Mouse (Mus musculus) forebrain, embryonic 11.5 days (tissue): Measurements from ENCODE around the gene Slc6a9. TPM values are rescaled to one million over a fixed set of nuclear protein-coding genes. Genes with fewer than 3 reads are reported as not detected.
A peak's percentile ranks its signal among the peaks of the same experiment; 100 is the strongest.

Experiments
- ATAC-seq: fragments of 200-750 bp; cut with Nextera tagmentation; replicated peaks from 2 replicates; pipeline ENCODE4 v1.8.0; 2017; ENCODE audit warnings: moderate TSS enrichment; ENCODE audit not compliant: low FRiP score
- DNase-seq: peaks from one replicate; pipeline ENCODE4 v3.0.0-alpha.2; 2017; ENCODE audit warnings: low spot score
- H3K27ac ChIP-seq: fragments of 300-500 bp; sonication (generic); 2 replicates; pipeline ENCODE4 v1.5.1; 2014; ENCODE audit warnings: low read depth, low read length
- H3K27me3 ChIP-seq: fragments of 300-500 bp; sonication (generic); 2 replicates; pipeline ENCODE4 v1.6.1; 2014; ENCODE audit warnings: mild to moderate bottlenecking, low read length, mixed read lengths; ENCODE audit not compliant: control insufficient read depth, insufficient read depth
- H3K36me3 ChIP-seq: fragments of 300-500 bp; sonication (generic); 2 replicates; pipeline ENCODE4 v1.6.1; 2014; ENCODE audit warnings: mild to moderate bottlenecking, low read length, moderate library complexity, mixed read lengths; ENCODE audit not compliant: control insufficient read depth, insufficient read depth
- H3K4me1 ChIP-seq: fragments of 300-500 bp; sonication (generic); replicated peaks from 2 replicates; pipeline ENCODE4 v1.6.1; 2014; ENCODE audit warnings: low read length, mixed read lengths; ENCODE audit not compliant: control insufficient read depth, insufficient read depth
- H3K4me2 ChIP-seq: fragments of 300-500 bp; sonication (generic); 2 replicates; pipeline ENCODE4 v1.6.1; 2014; ENCODE audit warnings: low read depth, mild to moderate bottlenecking, low read length, moderate library complexity, mixed read lengths; ENCODE audit not compliant: severe bottlenecking
- H3K4me3 ChIP-seq: fragments of 300-500 bp; sonication (generic); 2 replicates; pipeline ENCODE4 v1.5.1; 2014; ENCODE audit warnings: low read depth, low read length
- H3K9ac ChIP-seq: fragments of 300-500 bp; sonication (generic); 2 replicates; pipeline ENCODE4 v1.6.1; 2014; ENCODE audit warnings: low read length
- H3K9me3 ChIP-seq: fragments of 300-500 bp; sonication (generic); 2 replicates; pipeline ENCODE4 v1.6.1; 2016; ENCODE audit warnings: low read length, mixed read lengths; ENCODE audit not compliant: control insufficient read depth
- WGBS: fragments of 180-500 bp; shearing (Covaris S2); extraction: QIAGEN DNeasy Blood & Tissue Kit; methylation state at CpG from one replicate; pipeline ENCODE4 v1.1.7; 2014; 5-methylcytosine and 5-hydroxymethylcytosine counted together
- polyA plus RNA-seq: library from polyadenylated mRNA; unstranded; fragments of >200 nt; fragmentation: Nextera tagmentation; extraction: Ambion mirVana; gene quantifications from 2 replicates; pipeline ENCODE4 v1.2.1, GENCODE M21; 2014

Gene Slc6a9
- polyA plus RNA-seq, 1 experiment from 2014 or later, result 8.1 TPM

- Histone ChIP-seq H3K27ac (no peak overlapping the region), H3K4me3 (no peak overlapping the region), H3K4me1 (0 out of 2 replicates have a peak, but pooled peaks cover 6% of the 10 kb centered on the region), H3K27me3 (no peaks in the 10 kb centered on the region), H3K9ac (no peak overlapping the region), H3K9me3 (no peaks in the 10 kb centered on the region), H3K36me3 (peaks cover 3% of the 10 kb centered on the region; the same call in 1 of the 2 replicates), H3K4me2 (no peak overlapping the region)
- no peak for ATAC-seq
- DNase-seq, result no peak
- WGBS, result 92% methylated on average over 9 of the region's 9 CpGs
Measured at GRCm38 (mm10) chr4:117873615-117874014, 39.3 kb downstream of the Slc6a9 start.

- H3K27me3 ChIP-seq, result no peaks in the 10 kb centered on the region
- no peak for ATAC-seq
- WGBS, result 83% methylated on average over 10 of the region's 10 CpGs
- H3K27ac ChIP-seq, result no peak overlapping the region
- H3K36me3 ChIP-seq, result peaks cover 3% of the 10 kb centered on the region; the same call in 1 of the 2 replicates
- H3K4me2 ChIP-seq, result no peak overlapping the region
- no peaks in the 10 kb centered on the region for H3K9me3 ChIP-seq
- H3K4me1 ChIP-seq, result 0 out of 2 replicates have a peak, but pooled peaks cover 3% of the 10 kb centered on the region
- no peak for DNase-seq
- no peak overlapping the region for H3K4me3 ChIP-seq
- no peak overlapping the region for H3K9ac ChIP-seq
Measured at GRCm38 (mm10) chr4:117878301-117878700, 44.0 kb downstream of the Slc6a9 start.

- Histone ChIP-seq H3K36me3 (peaks cover 1% of the 10 kb centered on the region; the same call in 1 of the 2 replicates), H3K9ac (no peak overlapping the region), H3K4me1 (peaks cover 7% of the 10 kb centered on the region; the same call in 1 of the 2 replicates), H3K4me2 (no peak overlapping the region), H3K27ac (no peak overlapping the region), H3K27me3 (no peaks in the 10 kb centered on the region), H3K4me3 (no peak overlapping the region), H3K9me3 (no peaks in the 10 kb centered on the region)
- no peak for DNase-seq
- 85% methylated on average over 5 of the region's 5 CpGs for WGBS
- no peak for ATAC-seq
Measured at GRCm38 (mm10) chr4:117878703-117879102, 44.4 kb downstream of the Slc6a9 start.

- H3K4me3 ChIP-seq, result peak within 1 kb of the TSS; percentile 84
- WGBS, result under 1% methylated on average over 73 of the region's 103 CpGs
- H3K36me3 ChIP-seq, result no peaks in the 10 kb centered on the region; the same call in 1 of the 2 replicates
- no peaks in the 10 kb centered on the region for H3K27me3 ChIP-seq
- H3K9ac ChIP-seq, result peak within 1 kb of the TSS; percentile 91
- ATAC-seq (peak; percentile 45), DNase-seq (peak; percentile 81)
- peaks cover 18% of the 10 kb centered on the region; the same call in 1 of the 2 replicates for H3K4me1 ChIP-seq
- H3K27ac ChIP-seq, result peak within 1 kb of the TSS; percentile 18; the same call in 1 of the 2 replicates
- peak within 1 kb of the TSS; percentile 89 for H3K4me2 ChIP-seq
- no peaks in the 10 kb centered on the region for H3K9me3 ChIP-seq
Measured at GRCm38 (mm10) chr4:117882701-117883691, 48.7 kb downstream of the Slc6a9 start, which contains the start of gene B4galt2. Gene B4galt2 (minus strand): TSS chr4:117883487.

GRCm38 (mm10) chr4:117884146-117884545, 49.8 kb downstream of the Slc6a9 start:
- no peaks in the 10 kb centered on the region for H3K27me3 ChIP-seq
- H3K4me3 ChIP-seq, result no peak overlapping the region
- WGBS, result 100% methylated on average over 1 of the region's 1 CpGs
- H3K4me1 ChIP-seq, result peaks cover 18% of the 10 kb centered on the region; the same call in 1 of the 2 replicates
- H3K9ac ChIP-seq, result 0 out of 2 replicates have a peak overlapping the region, but pooled peaks have one; percentile 8
- H3K4me2 ChIP-seq, result peak overlapping the region; percentile 89; the same call in 1 of the 2 replicates
- H3K27ac ChIP-seq, result no peak overlapping the region
- H3K36me3 ChIP-seq, result no peaks in the 10 kb centered on the region; the same call in 1 of the 2 replicates
- ATAC-seq, result no peak
- H3K9me3 ChIP-seq, result no peaks in the 10 kb centered on the region
- no peak for DNase-seq

GRCm38 (mm10) chr4:117885093-117885492, 50.8 kb downstream of the Slc6a9 start:
- Histone ChIP-seq H3K9me3 (no peaks in the 10 kb centered on the region), H3K4me3 (no peak overlapping the region), H3K4me2 (no peak overlapping the region), H3K9ac (no peak overlapping the region), H3K36me3 (no peaks in the 10 kb centered on the region; the same call in 1 of the 2 replicates), H3K27ac (no peak overlapping the region), H3K27me3 (no peaks in the 10 kb centered on the region), H3K4me1 (peaks cover 18% of the 10 kb centered on the region; the same call in 1 of the 2 replicates)
- DNase-seq, result no peak
- ATAC-seq, result no peak
- 93% methylated on average over 10 of the region's 10 CpGs for WGBS

GRCm38 (mm10) chr4:117885994-117886393, 51.7 kb downstream of the Slc6a9 start:
- H3K9me3 ChIP-seq, result no peaks in the 10 kb centered on the region
- 86% methylated on average over 9 of the region's 9 CpGs for WGBS
- H3K4me1 ChIP-seq, result peaks cover 21% of the 10 kb centered on the region; the same call in 1 of the 2 replicates
- H3K9ac ChIP-seq, result no peak overlapping the region
- no peaks in the 10 kb centered on the region; the same call in 1 of the 2 replicates for H3K36me3 ChIP-seq
- H3K27ac ChIP-seq, result no peak overlapping the region
- DNase-seq (no peak), ATAC-seq (no peak)
- peak overlapping the region; percentile 91; the same call in 1 of the 2 replicates for H3K4me2 ChIP-seq
- no peaks in the 10 kb centered on the region for H3K27me3 ChIP-seq
- H3K4me3 ChIP-seq, result peak overlapping the region; percentile 87; the same call in 1 of the 2 replicates

GRCm38 (mm10) chr4:117886644-117887043, 52.3 kb downstream of the Slc6a9 start:
- no peak for DNase-seq
- no peaks in the 10 kb centered on the region for H3K9me3 ChIP-seq
- WGBS, result 4% methylated on average over 23 of the region's 24 CpGs
- no peaks in the 10 kb centered on the region for H3K27me3 ChIP-seq
- H3K4me1 ChIP-seq, result peaks cover 25% of the 10 kb centered on the region
- H3K4me3 ChIP-seq, result peak overlapping the region; percentile 87
- no peaks in the 10 kb centered on the region; the same call in 1 of the 2 replicates for H3K36me3 ChIP-seq
- ATAC-seq, result no peak; the same call in 1 of the 2 replicates
- H3K9ac ChIP-seq, result peak overlapping the region; percentile 82
- peak overlapping the region; percentile 31; the same call in 1 of the 2 replicates for H3K27ac ChIP-seq
- H3K4me2 ChIP-seq, result peak overlapping the region; percentile 91
